Mouse (Mus musculus): ENCODE measurements around the gene Sgsm1. TPM values are rescaled to one million over a fixed set of nuclear protein-coding genes. Genes with fewer than 3 reads are reported as not detected.

Sgsm1 gene
- polyA plus RNA-seq, 1 experiment, result not detected

GRCm38 (mm10) chr5:113287762-113288161 lies 22.8 kb downstream of the Sgsm1 start:
- H3K4me3 ChIP-seq (ENCODE audit: insufficient read depth, low read length), result no peak overlapping the region
- H3K27ac ChIP-seq (ENCODE audit: insufficient read depth, low read depth, low read length), result no peak overlapping the region
- TF ChIP-seq POLR2A (IDR thresholded peaks at IDR 0.05; ENCODE audit: borderline replicate concordance, low read depth, low read length) (no peak), CTCF (IDR thresholded peaks at IDR 0.05; ENCODE audit: low read depth, low read length) (no peak)
- peaks cover 18% of the 10 kb centered on the region for H3K4me1 ChIP-seq (ENCODE audit: control insufficient read depth, insufficient read depth, low read length)

- TF ChIP-seq CTCF (IDR thresholded peaks at IDR 0.05; ENCODE audit: low read depth, low read length) (peak; percentile 88), POLR2A (IDR thresholded peaks at IDR 0.05; ENCODE audit: borderline replicate concordance, low read depth, low read length) (no peak)
- Histone ChIP-seq H3K4me1 (ENCODE audit: control insufficient read depth, insufficient read depth, low read length) (peaks cover 18% of the 10 kb centered on the region), H3K27ac (ENCODE audit: insufficient read depth, low read depth, low read length) (no peak overlapping the region), H3K4me3 (ENCODE audit: insufficient read depth, low read length) (no peak overlapping the region)
These were observed 23.7 kb downstream of the Sgsm1 start for GRCm38 (mm10) chr5:113286591-113287520.

- Histone ChIP-seq H3K27ac (ENCODE audit: insufficient read depth, low read depth, low read length) (no peak overlapping the region), H3K4me3 (ENCODE audit: insufficient read depth, low read length) (no peak overlapping the region), H3K4me1 (ENCODE audit: control insufficient read depth, insufficient read depth, low read length) (peaks cover 18% of the 10 kb centered on the region)
- TF ChIP-seq CTCF (IDR thresholded peaks at IDR 0.05; ENCODE audit: low read depth, low read length), result no peak
- no peak for TF ChIP-seq POLR2A (IDR thresholded peaks at IDR 0.05; ENCODE audit: borderline replicate concordance, low read depth, low read length)
These were observed 24.5 kb downstream of the Sgsm1 start for GRCm38 (mm10) chr5:113286048-113286447.

- H3K4me3 ChIP-seq (ENCODE audit: insufficient read depth, low read length), result no peak overlapping the region
- H3K27ac ChIP-seq (ENCODE audit: insufficient read depth, low read depth, low read length), result no peak overlapping the region
- TF ChIP-seq CTCF (IDR thresholded peaks at IDR 0.05; ENCODE audit: low read depth, low read length) (no peak), POLR2A (IDR thresholded peaks at IDR 0.05; ENCODE audit: borderline replicate concordance, low read depth, low read length) (no peak)
- H3K4me1 ChIP-seq (ENCODE audit: control insufficient read depth, insufficient read depth, low read length), result peaks cover 18% of the 10 kb centered on the region
These were observed 25.0 kb downstream of the Sgsm1 start for GRCm38 (mm10) chr5:113285541-113285940.

- no peak overlapping the region for H3K27ac ChIP-seq (ENCODE audit: insufficient read depth, low read depth, low read length)
- TF ChIP-seq POLR2A (IDR thresholded peaks at IDR 0.05; ENCODE audit: borderline replicate concordance, low read depth, low read length), result no peak
These were observed 26.9 kb downstream of the Sgsm1 start for GRCm38 (mm10) chr5:113283726-113284125.

GRCm38 (mm10) chr5:113281557-113281956 lies 29.0 kb downstream of the Sgsm1 start:
- Histone ChIP-seq H3K27ac (ENCODE audit: insufficient read depth, low read depth, low read length) (no peak overlapping the region), H3K4me3 (ENCODE audit: insufficient read depth, low read length) (no peak overlapping the region), H3K4me1 (ENCODE audit: control insufficient read depth, insufficient read depth, low read length) (peaks cover 9% of the 10 kb centered on the region)
- no peak for TF ChIP-seq POLR2A (IDR thresholded peaks at IDR 0.05; ENCODE audit: borderline replicate concordance, low read depth, low read length)
- TF ChIP-seq CTCF (IDR thresholded peaks at IDR 0.05; ENCODE audit: low read depth, low read length), result no peak

More at GRCm38 (mm10) chr5:113283726-113284125, 26.9 kb downstream of the Sgsm1 start:
- Histone ChIP-seq H3K4me1 (ENCODE audit: control insufficient read depth, insufficient read depth, low read length) (peaks cover 17% of the 10 kb centered on the region), H3K4me3 (ENCODE audit: insufficient read depth, low read length) (no peak overlapping the region)

GRCm38 (mm10) chr5:113280138-113280856 lies 30.3 kb downstream of the Sgsm1 start:
- TF ChIP-seq POLR2A (IDR thresholded peaks at IDR 0.05; ENCODE audit: borderline replicate concordance, low read depth, low read length) (no peak), CTCF (IDR thresholded peaks at IDR 0.05; ENCODE audit: low read depth, low read length) (no peak)
- Histone ChIP-seq H3K27ac (ENCODE audit: insufficient read depth, low read depth, low read length) (no peak overlapping the region), H3K4me1 (ENCODE audit: control insufficient read depth, insufficient read depth, low read length) (peaks cover 9% of the 10 kb centered on the region), H3K4me3 (ENCODE audit: insufficient read depth, low read length) (no peak overlapping the region)

GRCm38 (mm10) chr5:113275839-113276238 lies 34.7 kb downstream of the Sgsm1 start:
- H3K4me1 ChIP-seq (ENCODE audit: control insufficient read depth, insufficient read depth, low read length), result no peaks in the 10 kb centered on the region
- H3K4me3 ChIP-seq (ENCODE audit: insufficient read depth, low read length), result no peak overlapping the region
- no peak for TF ChIP-seq CTCF (IDR thresholded peaks at IDR 0.05; ENCODE audit: low read depth, low read length)
- no peak for TF ChIP-seq POLR2A (IDR thresholded peaks at IDR 0.05; ENCODE audit: borderline replicate concordance, low read depth, low read length)
- H3K27ac ChIP-seq (ENCODE audit: insufficient read depth, low read depth, low read length), result no peak overlapping the region

GRCm38 (mm10) chr5:113271207-113271811 lies 39.3 kb downstream of the Sgsm1 start:
- Histone ChIP-seq H3K4me1 (ENCODE audit: control insufficient read depth, insufficient read depth, low read length) (no peaks in the 10 kb centered on the region), H3K27ac (ENCODE audit: insufficient read depth, low read depth, low read length) (no peak overlapping the region), H3K4me3 (ENCODE audit: insufficient read depth, low read length) (no peak overlapping the region)
- TF ChIP-seq POLR2A (IDR thresholded peaks at IDR 0.05; ENCODE audit: borderline replicate concordance, low read depth, low read length), result no peak
